28 mouse cellular contexts compared by ENCODE assay signal in the genomic region with DNA sequence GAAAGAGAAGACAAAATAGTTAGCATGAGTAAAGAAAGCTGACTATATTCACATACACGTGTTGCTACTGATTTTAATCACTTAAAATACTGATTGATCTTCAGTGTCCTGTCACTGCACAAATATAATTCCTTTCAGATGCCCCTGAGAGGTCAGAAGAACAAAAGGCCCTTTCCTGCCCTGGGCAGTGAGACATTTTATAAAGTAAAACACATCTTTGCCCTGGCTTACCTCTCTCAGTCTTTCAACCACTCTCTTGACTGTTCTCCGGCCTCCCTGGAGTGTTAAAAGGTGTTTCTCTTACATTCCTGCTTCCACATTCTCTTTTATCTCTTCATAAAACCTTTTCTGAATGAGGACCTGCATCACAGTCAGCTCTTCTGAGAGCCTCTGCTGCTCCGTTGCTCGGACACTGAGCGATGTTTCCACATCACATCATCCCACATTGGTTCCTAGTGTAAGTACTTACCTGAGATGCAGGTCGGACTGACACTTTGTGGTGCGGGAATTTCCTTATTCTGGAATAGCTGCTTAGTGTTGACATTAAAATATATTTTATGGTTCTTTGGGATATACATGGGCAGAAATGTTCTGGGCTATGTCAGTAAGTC.
DNase-seq lines count a peak whose midpoint lies in the region; ATAC-seq and TF ChIP-seq lines count a peak whose summit lies in the region.
"Had no signal": no experiment of that assay in that cellular context is flagged by ENCODE, and none has a peak within 500 bp of the region (broad histone marks: within the 10 kb centered on the region; RNA-seq: fewer than 3 reads in every experiment).

No protein-coding gene starts in this region.

- H3K4me2 ChIP-seq in midbrain, embryonic 15.5 days: no peak overlapping the region
- H3K4me2 ChIP-seq in midbrain, embryonic 14.5 days (ENCODE audit: low read length): no peak overlapping the region
- H3K4me2 ChIP-seq: embryonic facial prominence, embryonic 13.5 days; embryonic facial prominence, embryonic 15.5 days; forebrain, embryonic 12.5 days had no signal

- WGBS in midbrain, embryonic 15.5 days: 57% methylated on average over 7 of the region's 7 CpGs
- WGBS in midbrain, embryonic 14.5 days: 70% methylated on average over 7 of the region's 7 CpGs

- H3K4me1 ChIP-seq in midbrain, embryonic 15.5 days: peaks cover 8% of the 10 kb centered on the region
- H3K4me1 ChIP-seq in midbrain, embryonic 14.5 days (ENCODE audit: control insufficient read depth, insufficient read depth, low read length): peaks cover 5% of the 10 kb centered on the region; the same call in 1 of the 2 replicates

- H3K27me3 ChIP-seq in midbrain, embryonic 15.5 days (replicated peaks): no peaks in the 10 kb centered on the region
- H3K27me3 ChIP-seq in midbrain, embryonic 14.5 days (ENCODE audit: control insufficient read depth, insufficient read depth, low read length): no peaks in the 10 kb centered on the region
- H3K27me3 ChIP-seq: CH12.LX; embryonic facial prominence, embryonic 13.5 days; embryonic facial prominence, embryonic 15.5 days; Patski had no signal

- no peak for DNase-seq in gastrocnemius, adult 2 months
- DNase-seq in gastrocnemius, postnatal 25 days: no peak
- DNase-seq in midbrain, embryonic 14.5 days: no peak
- peak; percentile 37 for DNase-seq in brain, embryonic 14.5 days (ENCODE audit: low read depth)
- DNase-seq: adrenal gland, adult 8-10 months; adrenal gland, postnatal 14 days; adrenal gland, postnatal 36 days; B cell, adult 2 months; cerebellum, adult 11 months; cerebellum, adult 18-20 months; cerebellum, adult 8-10 months; cerebellum, adult 9-11 months; cerebellum, postnatal 14 days; cerebellum, postnatal 36 days; embryo, embryonic 11 days had no signal

- intact Hi-C loops in gastrocnemius, adult 2 months (cut with DNase I): no loop called here

- no peak for TF ChIP-seq CTCF in gastrocnemius, adult 2 months (IDR thresholded peaks at IDR 0.05)
- no peak for TF ChIP-seq CTCF in brain, embryonic 14.5 days (IDR thresholded peaks at IDR 0.05; ENCODE audit: borderline replicate concordance, extremely low read depth, insufficient read depth, insufficient read length)

- peak; percentile 62 for ATAC-seq in midbrain, embryonic 15.5 days (replicated peaks)
- ATAC-seq in midbrain, embryonic 14.5 days (ENCODE audit: low FRiP score, low TSS enrichment): no peak
- ATAC-seq: activated CD4-positive, CD25-positive, alpha-beta regulatory T cell, adult 4 months; CD4-positive, CD25-positive, alpha-beta regulatory T cell, adult 4 months; forebrain, embryonic 14.5 days; forebrain, embryonic 16.5 days; Patski had no signal

- H3K9me3 ChIP-seq in midbrain, embryonic 15.5 days: no peaks in the 10 kb centered on the region
- H3K9me3 ChIP-seq in midbrain, embryonic 14.5 days (ENCODE audit: control insufficient read depth, low read length): no peaks in the 10 kb centered on the region
- H3K9me3 ChIP-seq: embryonic facial prominence, embryonic 13.5 days; embryonic facial prominence, embryonic 15.5 days; forebrain, embryonic 10.5 days; forebrain, embryonic 12.5 days; G1E had no signal

- H3K36me3 ChIP-seq in midbrain, embryonic 15.5 days (replicated peaks): no peaks in the 10 kb centered on the region
- no peaks in the 10 kb centered on the region for H3K36me3 ChIP-seq in midbrain, embryonic 14.5 days (ENCODE audit: control insufficient read depth, insufficient read depth, low read length)
- H3K36me3 ChIP-seq: embryonic facial prominence, embryonic 13.5 days; embryonic facial prominence, embryonic 15.5 days; forebrain, embryonic 10.5 days; forebrain, embryonic 12.5 days had no signal

- peak overlapping the region; percentile 20; the same call in 1 of the 2 replicates for H3K27ac ChIP-seq in gastrocnemius, adult 2 months
- no peak overlapping the region for H3K27ac ChIP-seq in midbrain, embryonic 15.5 days
- no peak overlapping the region for H3K27ac ChIP-seq in midbrain, embryonic 14.5 days (replicated peaks; ENCODE audit: low read depth, low read length)
- H3K27ac ChIP-seq: embryonic facial prominence, embryonic 13.5 days; embryonic facial prominence, embryonic 15.5 days; forebrain, embryonic 10.5 days; forebrain, embryonic 12.5 days had no signal

- no peak for TF ChIP-seq POLR2A in brain, embryonic 14.5 days (IDR thresholded peaks at IDR 0.05; ENCODE audit: borderline replicate concordance, extremely low read depth, insufficient read depth, insufficient read length, poor library complexity, severe bottlenecking)

- peak overlapping the region; percentile 11; the same call in 1 of the 2 replicates for H3K4me3 ChIP-seq in gastrocnemius, adult 2 months
- no peak overlapping the region for H3K4me3 ChIP-seq in midbrain, embryonic 15.5 days
- H3K4me3 ChIP-seq in midbrain, embryonic 14.5 days (replicated peaks; ENCODE audit: low read depth, low read length): no peak overlapping the region
- H3K4me3 ChIP-seq: embryonic facial prominence, embryonic 13.5 days; embryonic facial prominence, embryonic 15.5 days; erythroblast, embryonic 14.5 days; forebrain, embryonic 10.5 days; forebrain, embryonic 12.5 days had no signal

- H3K9ac ChIP-seq in midbrain, embryonic 15.5 days: no peak overlapping the region
- no peak overlapping the region for H3K9ac ChIP-seq in midbrain, embryonic 14.5 days (replicated peaks; ENCODE audit: low read length)
- H3K9ac ChIP-seq: embryonic facial prominence, embryonic 13.5 days; embryonic facial prominence, embryonic 15.5 days; forebrain, embryonic 12.5 days had no signal
